Mouse (Mus musculus): ENCODE data around the gene 1700003F12Rik. TPM values are rescaled to one million over a fixed set of nuclear protein-coding genes. Genes with fewer than 3 reads are reported as not detected.

1700003F12Rik gene
- not detected for polyA plus RNA-seq (2017; shearing (Covaris generic))

GRCm38 (mm10) chr2:154546711-154547110 is at the start of gene 1700003F12Rik:
Gene 1700003F12Rik, plus strand, starts transcription at chr2:154547085.

GRCm38 (mm10) chr2:154551476-154551875 is 4.6 kb downstream of the 1700003F12Rik start, which contains the start of gene Actl10:
Gene Actl10, plus strand, starts transcription at chr2:154551776.

GRCm38 (mm10) chr2:154558264-154559039 is 11.6 kb downstream of the 1700003F12Rik start, which contains the start of gene Necab3:
Gene Necab3, minus strand, starts transcription at chr2:154558890.

GRCm38 (mm10) chr2:154569836-154570286 is 23.0 kb downstream of the 1700003F12Rik start, which contains the start of gene E2f1:
Gene E2f1, minus strand, starts transcription at chr2:154569892.

Other genes starting within 250 kb of the 1700003F12Rik start
- not detected for gene Bpifb9b, start 239.9 kb upstream of the 1700003F12Rik start, polyA plus RNA-seq (2017; shearing (Covaris generic))
- 37.6 TPM for gene Cdk5rap1, start 174.1 kb upstream of the 1700003F12Rik start, polyA plus RNA-seq (2017; shearing (Covaris generic))
- not detected for gene Snta1, start 139.0 kb upstream of the 1700003F12Rik start, polyA plus RNA-seq (2017; shearing (Covaris generic))
- gene Cbfa2t2, start 110.6 kb upstream of the 1700003F12Rik start, polyA plus RNA-seq (2017; shearing (Covaris generic)): 13.9 TPM
- gene Actl10, start 4.7 kb downstream of the 1700003F12Rik start, polyA plus RNA-seq (2017; shearing (Covaris generic)): not detected
- gene Necab3, start 11.8 kb downstream of the 1700003F12Rik start, polyA plus RNA-seq (2017; shearing (Covaris generic)): 0.66 TPM
- 0.65 TPM for gene E2f1, start 22.8 kb downstream of the 1700003F12Rik start, polyA plus RNA-seq (2017; shearing (Covaris generic))
- gene Pxmp4, start 56.6 kb downstream of the 1700003F12Rik start, polyA plus RNA-seq (2017; shearing (Covaris generic)): 31.1 TPM
- gene Zfp341, start 66.2 kb downstream of the 1700003F12Rik start, polyA plus RNA-seq (2017; shearing (Covaris generic)): 0.45 TPM
- not detected for gene 4930519P11Rik, start 66.4 kb downstream of the 1700003F12Rik start, polyA plus RNA-seq (2017; shearing (Covaris generic))
- gene Chmp4b, start 104.6 kb downstream of the 1700003F12Rik start, polyA plus RNA-seq (2017; shearing (Covaris generic)): 5.7 TPM
- gene Gm14214, start 222.9 kb downstream of the 1700003F12Rik start, polyA plus RNA-seq (2017; shearing (Covaris generic)): not detected
- gene Raly, start 244.0 kb downstream of the 1700003F12Rik start, polyA plus RNA-seq (2017; shearing (Covaris generic)): 18.0 TPM
- gene a, start 244.3 kb downstream of the 1700003F12Rik start, polyA plus RNA-seq (2017; shearing (Covaris generic)): not detected